Mouse (Mus musculus) large intestine, adult 2 months (tissue): ENCODE results near the gene Rab11fip5. TPM values are rescaled to one million over a fixed set of nuclear protein-coding genes. Genes with fewer than 3 reads are reported as not detected.

Experiments
- DNase-seq: peaks from one replicate; pipeline ENCODE4 v3.0.0-alpha.2; 2012; ENCODE audit warnings: low read depth, low spot score
- WGBS: fragments of 180-500 bp; shearing (Covaris S2); methylation state at CpG from one replicate; pipeline ENCODE4 v1.1.7; 2018; 5-methylcytosine and 5-hydroxymethylcytosine counted together
- polyA plus RNA-seq: library from polyadenylated mRNA; depleted of rRNA; stranded (reverse); fragments of >200 nt; gene quantifications from 2 replicates; pipeline ENCODE4 v1.2.3, GENCODE M21; 2012; rRNA removed

Gene Rab11fip5
- polyA plus RNA-seq, result 3.3 and 4.0 TPM in 2 replicates

DNA sequence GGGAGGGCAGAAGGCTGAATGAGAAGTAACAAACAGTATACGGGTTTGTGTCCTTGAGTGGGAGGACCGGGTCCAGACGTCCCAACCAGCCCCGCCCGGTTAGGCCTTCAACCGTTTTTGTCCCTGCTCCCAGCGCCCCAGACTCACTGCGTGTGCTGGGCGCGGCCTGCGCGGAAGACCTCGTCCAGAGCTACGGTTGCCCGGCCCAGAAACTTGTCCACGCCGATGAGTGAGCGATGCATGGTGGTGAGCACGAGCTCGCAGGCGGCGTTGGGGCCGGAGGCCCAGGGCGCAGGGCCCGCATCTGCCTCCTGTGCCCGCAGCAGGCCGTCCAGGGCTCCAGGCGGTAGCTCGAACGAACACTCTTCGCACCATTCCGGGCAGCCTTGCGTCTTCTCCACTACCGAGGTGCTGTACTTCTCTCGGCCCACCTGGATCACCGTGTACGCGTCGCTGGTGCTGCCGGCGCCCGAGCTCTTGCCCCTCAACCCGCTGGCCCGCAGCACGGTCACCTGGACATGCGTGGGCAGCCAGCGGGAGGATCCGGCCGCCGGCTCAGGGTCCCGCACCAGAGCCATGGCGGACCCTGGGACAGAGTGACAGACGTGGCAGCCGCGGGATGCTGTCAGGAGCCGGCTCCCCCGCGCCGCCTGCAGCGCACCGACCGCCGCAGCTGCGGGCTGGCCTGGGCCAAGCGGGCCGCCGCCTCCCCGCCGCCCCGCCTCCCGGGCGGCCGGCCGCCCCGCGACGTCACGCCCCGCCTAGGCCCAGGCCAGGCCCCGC is at the start of gene Rab11fip5:
Gene Rab11fip5 (minus strand): TSS at position 684 of the 783 bp plus-strand sequence.
- no peak for DNase-seq
- 4% methylated on average over 72 of the region's 80 CpGs for WGBS

DNA sequence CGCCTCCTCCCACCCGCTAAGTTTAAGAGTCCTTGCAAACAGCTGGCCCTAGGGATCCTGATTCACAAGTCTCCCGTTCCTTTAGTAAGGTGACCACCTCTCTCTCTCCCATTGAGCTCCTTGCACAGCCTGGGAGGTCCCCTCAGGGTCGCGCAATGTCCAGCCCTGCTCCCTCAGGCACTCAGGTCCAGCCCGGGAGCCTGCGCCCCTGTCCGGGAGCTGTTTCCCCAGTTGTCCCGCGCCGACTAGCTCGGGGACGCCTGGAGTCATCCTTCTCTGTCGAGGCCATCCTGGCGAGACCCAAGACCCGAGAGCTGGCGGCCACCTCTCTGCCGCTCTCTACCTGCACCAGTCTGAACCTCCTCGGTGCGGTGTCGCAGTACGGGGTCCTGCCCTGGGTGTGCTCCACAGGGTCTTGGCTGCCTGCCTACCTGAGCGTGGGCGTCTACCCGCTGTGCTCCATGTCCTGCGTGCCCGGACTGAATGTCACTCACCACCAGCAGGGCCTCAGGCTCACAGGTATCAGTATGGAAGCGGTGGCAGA is 49.5 kb upstream of the Rab11fip5 start, which contains the start of gene Noto:
Gene Noto (plus strand): TSS at position 51 of the 544 bp plus-strand sequence.
- WGBS, result 34% methylated on average over 28 of the region's 28 CpGs
- DNase-seq, result no peak

DNA sequence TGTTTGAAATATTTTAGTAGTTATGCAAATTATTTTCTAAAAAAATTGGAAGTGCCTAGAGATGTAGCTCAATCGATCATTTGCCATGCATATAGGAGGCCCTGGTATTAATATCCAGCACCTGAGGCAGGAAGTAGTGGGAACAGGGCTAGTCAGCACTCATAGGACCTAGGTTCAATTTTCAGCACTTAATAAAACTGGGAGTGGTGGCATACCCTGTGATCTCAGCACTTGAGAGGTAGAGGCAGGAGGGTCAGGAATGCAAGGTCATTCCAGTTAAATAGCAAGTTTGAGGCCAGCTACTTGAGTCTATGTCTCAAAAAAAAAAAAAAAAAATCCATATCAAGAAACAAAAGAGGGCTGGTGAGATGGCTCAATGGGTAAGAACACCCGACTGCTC is 44.7 kb upstream of the Rab11fip5 start:
- WGBS, result 68% methylated on average over 2 of the region's 2 CpGs
- DNase-seq, result no peak

DNA sequence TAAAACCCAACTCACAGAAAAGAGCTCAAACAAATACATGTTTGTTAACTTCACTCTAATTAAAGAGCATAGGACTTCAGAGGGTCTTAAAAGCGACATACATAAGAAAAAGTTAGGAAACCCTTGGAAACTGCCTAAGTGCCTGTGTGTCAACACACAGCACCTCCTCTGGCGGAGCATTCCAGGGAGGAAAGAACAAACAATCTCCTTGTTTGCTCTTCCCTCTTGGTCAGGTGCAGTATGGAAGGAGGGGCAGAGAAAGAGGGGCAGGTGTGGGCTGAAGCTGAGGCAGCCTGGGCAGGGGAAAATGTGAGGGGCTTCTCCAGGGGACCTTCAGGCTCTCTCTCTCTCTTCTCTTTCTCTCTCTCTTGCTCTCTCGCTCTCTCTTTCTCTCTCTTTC is 41.4 kb upstream of the Rab11fip5 start:
- 16% methylated on average over 3 of the region's 3 CpGs for WGBS
- DNase-seq, result no peak

DNA sequence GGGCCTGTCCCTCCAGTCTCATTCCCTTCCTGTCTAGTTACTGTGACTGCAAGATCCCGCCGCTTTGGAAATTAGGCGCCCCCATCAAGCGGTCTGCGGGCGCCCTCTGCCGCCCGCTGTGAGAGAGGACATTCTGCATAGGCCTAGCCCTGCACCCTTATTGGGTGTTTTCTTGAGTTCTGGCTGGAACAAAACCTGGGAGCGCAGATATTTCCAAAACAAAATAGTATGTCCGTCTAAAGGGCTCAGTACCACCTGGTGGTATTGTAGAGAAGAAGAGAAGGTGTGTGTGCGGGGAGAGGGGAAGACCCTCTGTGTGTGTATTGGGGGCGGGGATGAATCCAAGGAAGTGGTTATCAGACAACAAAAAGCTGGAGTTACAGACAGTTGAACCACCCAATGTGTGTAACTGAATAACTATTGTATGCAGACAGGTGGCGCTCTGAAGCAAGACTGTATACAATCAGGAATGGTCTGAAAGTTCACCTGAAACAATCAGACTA is 36.4 kb upstream of the Rab11fip5 start:
- WGBS, result 13% methylated on average over 13 of the region's 13 CpGs
- DNase-seq, result no peak

DNA sequence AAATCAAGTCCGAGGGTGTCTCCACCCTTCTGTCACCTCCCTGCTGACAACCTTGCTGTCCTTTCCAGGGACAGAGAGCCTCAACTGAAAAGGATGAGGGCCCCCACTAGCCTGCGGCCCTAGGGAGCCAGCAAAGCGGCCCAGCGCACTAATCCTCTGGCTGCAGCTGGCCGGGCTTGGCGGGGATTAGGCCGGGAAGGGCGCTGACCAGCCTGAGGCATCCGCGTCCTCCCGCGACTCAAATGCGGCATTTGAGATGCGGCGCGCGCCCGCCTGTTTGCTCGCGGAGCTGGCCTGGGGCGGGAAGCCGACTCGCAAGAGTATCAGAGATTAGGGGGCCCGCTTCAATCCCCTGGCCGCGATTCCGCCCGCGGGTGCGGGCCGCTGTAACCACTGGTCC is 34.6 kb upstream of the Rab11fip5 start:
- WGBS, result 10% methylated on average over 31 of the region's 31 CpGs
- no peak for DNase-seq

DNA sequence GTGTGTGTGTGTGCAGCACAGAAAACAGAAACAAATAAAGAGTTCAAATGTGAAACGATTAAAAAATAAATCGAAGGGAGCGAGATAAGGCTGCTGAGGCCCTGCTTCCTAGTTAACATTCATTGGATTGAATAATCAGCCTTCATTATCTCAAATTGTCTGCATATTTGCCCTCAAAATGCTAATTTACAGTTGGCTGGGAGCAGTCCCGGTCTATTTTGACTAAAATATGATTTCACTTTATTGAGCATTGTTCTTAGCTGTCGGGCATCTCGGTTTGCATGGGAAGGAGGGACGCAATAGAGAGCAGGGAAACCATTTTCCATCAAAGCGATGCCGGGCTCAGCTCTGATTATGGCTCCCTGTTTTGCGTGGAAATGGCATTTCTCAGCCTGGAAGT is 28.6 kb upstream of the Rab11fip5 start:
- DNase-seq, result no peak
- 74% methylated on average over 10 of the region's 10 CpGs for WGBS

DNA sequence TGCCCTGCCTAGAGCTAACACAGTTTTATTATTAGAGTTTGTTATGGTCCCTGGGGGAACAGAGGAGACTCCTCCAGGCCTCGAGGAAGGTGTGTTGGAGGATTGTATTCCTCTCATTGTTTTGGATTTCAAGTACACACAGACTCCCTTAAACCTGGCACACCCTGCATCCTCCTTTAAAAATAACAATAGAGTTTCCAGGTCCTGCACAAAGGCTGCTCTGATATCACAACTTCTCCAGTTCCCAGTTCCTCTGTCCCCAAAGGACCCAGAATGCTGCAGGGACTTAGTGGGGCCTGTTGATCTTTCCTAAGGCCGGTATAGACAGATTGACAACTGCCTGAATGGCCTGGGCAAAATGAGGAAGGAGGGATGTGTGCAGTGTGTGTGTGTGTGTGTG is 28.2 kb upstream of the Rab11fip5 start:
- WGBS, result 34% methylated on average over 2 of the region's 2 CpGs
- DNase-seq, result no peak

DNA sequence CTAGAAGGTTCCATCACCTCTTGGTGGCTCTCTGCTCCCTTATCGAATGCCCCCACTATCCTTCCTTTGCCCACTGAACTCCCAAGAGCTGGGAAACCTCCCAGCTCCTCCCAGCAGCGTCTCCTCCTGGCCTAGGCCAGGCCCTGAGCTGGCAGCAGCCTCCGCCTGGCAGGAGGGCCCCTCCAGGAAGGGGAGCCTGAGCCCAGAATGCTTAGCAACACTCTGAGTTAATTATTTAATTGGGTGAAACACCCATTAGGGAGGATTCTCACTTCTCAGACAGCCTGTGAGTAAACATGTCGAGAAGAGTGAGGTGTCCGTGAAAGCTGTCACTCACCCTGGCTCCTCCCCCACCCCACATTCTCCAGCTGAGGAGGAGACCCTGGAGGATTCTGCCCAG is 25.3 kb upstream of the Rab11fip5 start:
- DNase-seq, result no peak

DNA sequence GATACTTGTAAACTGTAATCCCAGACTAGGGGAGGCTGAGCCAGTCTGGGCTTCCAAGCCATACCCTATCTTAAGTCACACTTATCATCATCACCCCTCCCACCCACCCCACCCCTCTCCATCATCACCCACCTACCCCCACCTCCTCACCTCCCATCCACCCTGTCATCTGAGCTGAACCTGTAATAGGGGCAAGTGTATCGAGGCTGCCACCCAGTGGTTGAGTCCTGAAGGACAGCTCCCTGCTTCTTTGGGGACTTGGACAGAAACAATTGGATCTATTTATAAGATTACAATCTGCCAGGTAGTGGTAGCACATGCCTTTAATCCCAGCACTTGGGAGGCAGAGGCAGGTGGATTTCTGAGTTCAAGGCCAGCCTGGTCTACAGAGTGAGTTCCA is 22.7 kb upstream of the Rab11fip5 start:
- WGBS, result 15% methylated on average over 1 of the region's 1 CpGs

More for the DNA sequence above, 25.3 kb upstream of the Rab11fip5 start:
- WGBS, result 34% methylated on average over 5 of the region's 5 CpGs

DNA sequence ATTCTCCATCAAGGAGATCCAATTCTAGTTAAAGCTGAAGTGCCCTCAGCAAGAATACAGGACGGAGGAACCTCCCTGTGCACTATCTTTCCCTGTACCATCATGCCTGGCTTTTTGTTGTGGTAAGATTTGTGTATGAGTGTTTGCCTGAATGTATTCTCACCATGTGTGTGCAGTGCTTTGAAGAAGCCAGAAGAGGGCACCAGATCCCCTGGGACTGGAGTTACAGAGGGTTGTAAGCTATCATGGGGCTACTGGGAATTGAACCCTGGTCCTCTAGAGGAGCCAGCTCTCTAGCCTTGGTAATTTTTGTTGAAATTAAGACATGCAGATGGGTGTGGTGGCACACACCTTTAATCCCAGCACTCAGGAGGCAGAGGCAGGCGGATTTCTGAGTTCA is 20.9 kb upstream of the Rab11fip5 start:
- WGBS, result 88% methylated on average over 2 of the region's 2 CpGs
- no peak for DNase-seq

More for the DNA sequence above, 22.7 kb upstream of the Rab11fip5 start:
- no peak for DNase-seq

DNA sequence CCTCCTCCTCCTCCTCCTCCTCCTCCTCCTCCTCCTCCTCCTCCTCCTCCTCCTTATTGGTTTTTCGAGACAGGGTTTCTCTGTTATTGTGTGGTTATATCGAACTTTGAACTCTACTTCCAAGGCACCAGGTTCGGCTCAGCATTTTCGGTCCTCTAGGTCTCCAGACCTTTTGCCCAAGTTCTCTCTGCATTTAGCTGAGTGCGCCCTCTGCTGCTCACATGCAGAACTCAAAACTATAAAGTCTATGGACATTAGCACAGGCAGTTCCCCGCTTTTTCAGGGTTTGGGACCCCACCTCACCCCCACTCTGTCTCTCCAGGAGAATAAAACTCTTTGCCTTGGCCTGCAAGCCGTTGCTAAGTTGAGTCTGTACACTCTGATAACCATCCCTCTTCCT is 17.4 kb upstream of the Rab11fip5 start:
- DNase-seq, result no peak
- WGBS, result 10% methylated on average over 6 of the region's 7 CpGs

DNA sequence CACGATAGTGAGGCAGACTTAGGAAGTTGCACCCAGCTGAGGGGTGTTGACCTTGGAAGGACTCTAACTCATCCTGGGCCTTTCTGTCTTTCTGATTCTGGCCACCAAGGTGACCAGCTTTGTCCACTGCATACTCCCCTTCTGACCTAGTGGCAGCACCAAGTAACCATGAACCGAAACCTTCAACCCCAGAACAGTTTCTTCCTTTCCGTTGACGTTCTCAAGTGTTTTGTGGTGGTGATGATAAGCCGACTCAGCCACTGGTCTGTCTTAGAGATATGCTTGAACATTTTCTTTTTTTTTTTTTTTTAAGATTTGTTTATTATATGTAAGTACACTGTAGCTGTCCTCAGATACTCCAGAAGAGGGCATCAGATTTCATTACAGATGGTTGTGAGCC is 14.2 kb upstream of the Rab11fip5 start:
- WGBS, result 67% methylated on average over 5 of the region's 5 CpGs
- DNase-seq, result no peak

DNA sequence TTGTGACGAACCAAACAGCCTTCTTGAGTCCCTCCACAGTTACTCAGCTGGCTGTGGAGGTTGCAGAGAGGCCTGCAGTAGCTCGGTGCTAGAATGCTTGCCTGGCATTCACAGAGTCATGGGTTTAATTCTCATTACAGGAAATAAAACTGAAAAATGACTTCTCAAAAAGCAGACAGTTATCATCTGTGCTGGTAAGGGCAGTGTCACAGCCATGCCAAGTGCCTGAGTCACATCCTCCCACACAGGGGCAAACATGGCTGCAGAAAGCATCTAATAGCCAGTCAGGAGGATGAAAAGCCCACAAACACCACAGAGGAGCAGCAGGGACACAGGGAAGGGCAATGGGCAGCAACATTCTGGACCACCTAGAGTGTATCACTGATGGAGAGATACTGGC is 8.4 kb upstream of the Rab11fip5 start:
- 80% methylated on average over 2 of the region's 2 CpGs for WGBS
- DNase-seq, result no peak

DNA sequence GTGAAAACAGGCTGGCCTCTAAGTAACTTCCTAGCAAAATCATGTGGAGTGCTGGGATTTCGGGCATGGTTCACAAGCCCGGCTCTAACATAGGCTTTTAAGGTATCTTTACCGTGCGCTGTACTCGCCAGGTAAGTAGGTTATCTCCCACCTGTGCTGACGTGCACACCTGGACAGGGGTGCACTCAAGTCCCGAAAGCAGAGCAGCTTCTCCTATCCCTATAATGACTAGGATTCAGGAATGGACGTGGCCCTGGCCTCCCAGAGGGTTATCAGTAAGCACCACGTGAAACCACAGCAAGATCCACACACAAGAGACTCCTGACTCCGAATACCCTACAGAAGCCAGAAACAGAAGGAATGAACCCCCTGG is 7.2 kb upstream of the Rab11fip5 start:
- no peak for DNase-seq
- WGBS, result 88% methylated on average over 10 of the region's 10 CpGs

DNA sequence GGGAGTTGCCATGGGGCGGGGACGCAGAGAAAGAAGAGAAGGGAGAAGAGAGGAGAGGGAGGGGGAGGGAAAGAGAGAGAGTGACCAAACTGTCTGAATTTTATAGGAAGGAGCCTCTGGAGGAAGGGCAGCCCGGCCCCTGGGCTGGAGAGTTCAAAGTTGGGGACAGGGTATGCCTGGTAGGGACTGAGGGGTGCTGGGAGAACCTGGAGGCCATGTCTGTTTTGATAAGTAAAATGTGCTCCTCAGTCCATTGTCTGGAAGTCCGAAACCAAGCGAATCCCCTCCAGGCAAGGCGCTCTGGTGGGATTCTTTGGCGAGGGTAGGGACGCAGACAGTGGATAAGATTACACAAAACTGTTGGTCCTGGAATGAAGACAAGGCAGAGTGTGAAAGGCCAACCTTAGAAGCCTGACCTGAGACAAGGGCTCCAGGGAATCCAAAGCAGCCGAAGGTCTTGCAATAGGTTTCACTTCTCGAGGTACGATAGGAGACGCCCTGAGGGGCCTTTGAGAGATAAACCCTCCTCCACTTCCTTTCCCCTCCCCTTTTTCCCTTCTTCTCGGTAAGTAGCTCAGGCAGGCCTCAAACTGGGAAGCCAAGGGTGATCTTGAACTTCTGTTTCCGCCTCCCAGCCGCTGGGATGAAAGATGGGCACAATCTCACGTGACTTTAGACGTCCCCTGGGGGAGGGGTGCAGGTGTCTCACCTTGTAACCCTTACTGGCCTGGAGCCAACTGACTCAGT is 6.6 kb upstream of the Rab11fip5 start:
- DNase-seq, result no peak
- WGBS, result 55% methylated on average over 17 of the region's 17 CpGs

DNA sequence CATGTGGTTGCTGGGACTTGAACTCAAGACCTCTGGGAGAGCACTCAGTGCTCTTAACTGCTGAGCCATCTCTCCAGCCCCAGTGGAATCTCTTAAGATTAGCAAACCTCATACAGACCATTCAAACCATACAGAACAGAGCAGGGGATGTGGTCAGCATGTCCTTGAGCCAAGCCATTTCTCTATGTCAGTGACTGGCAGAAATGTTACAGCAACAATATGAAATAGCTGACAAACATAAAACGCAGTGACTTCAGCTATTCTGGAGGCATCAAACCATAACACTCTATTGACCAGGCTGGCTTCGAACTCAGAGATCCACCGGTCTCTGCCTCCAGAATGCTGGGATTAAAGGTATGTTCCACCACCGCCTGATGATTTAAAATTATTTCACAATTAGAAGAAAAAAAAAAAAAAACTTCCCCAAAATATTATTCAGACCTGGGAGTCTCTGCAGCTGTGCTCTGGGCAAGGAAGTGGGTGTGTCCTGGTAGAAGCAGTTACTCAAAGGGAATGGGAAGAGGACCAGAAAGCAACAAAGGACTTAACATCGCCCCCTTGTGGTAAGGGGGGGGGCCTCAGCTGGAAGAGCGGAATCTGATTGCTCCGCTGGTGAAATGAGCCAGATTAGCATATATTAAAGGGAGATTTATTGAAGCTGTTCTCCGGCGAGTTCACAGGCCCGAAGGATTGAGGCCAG is 5.9 kb upstream of the Rab11fip5 start:
- 26% methylated on average over 10 of the region's 10 CpGs for WGBS
- DNase-seq, result peak; percentile 64

DNA sequence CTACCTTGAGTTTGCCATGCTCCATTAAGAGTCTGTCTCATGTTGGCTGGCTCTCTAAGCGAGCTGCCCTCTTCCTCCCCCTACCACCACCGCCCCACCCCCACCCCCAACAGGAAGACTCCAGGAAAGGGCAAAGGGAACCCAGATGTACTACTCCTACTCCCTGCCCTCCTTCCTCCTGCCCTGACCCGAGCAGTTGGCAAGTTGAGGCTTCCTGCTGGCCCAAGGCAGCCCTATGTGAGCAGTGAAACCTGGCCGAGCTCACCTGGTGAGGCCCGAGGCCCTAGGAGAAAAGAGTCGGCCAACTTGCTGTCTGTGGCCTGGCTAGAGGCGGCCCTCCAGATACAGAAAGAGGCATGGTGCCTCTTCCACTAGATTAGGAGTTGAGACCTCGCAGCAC is 4.2 kb upstream of the Rab11fip5 start:
- DNase-seq, result no peak

DNA sequence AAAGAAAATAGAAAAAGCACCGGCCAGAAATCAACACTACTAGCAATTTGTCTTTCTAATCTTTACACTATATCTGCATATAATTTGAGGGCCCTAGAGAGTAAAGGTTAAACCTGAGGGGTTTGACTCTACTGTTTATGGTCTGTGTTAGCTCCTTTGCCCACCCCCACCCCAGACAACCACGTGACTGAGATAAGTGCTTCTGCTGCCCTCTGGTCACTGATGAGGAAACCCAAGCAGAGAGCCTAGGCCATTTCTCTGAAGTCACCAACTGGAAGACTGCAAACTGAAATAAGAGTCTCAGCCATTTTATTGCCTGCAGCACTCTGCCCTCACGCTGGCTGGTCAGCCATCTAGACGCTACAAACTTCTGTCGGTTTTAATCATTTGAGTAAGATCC is 3.4 kb upstream of the Rab11fip5 start:
- no peak for DNase-seq
- 61% methylated on average over 5 of the region's 5 CpGs for WGBS

More for the DNA sequence above, 4.2 kb upstream of the Rab11fip5 start:
- 69% methylated on average over 8 of the region's 8 CpGs for WGBS
